Mouse (Mus musculus) liver, embryonic 14.5 days (tissue): ENCODE results near the gene H60b.
"Not testable (repeated sequence)": the region's sequence is repeated elsewhere in the genome, so short reads cannot be mapped to it uniquely, and the experiment has no call there.

Experiments
- CTCF ChIP-seq: IDR thresholded peaks from 2 replicates; pipeline ENCODE4 v1.5.1; 2016; ENCODE audit warnings: antibody characterized with exemption, low read depth, control low read depth
- EP300 ChIP-seq: IDR thresholded peaks from 2 replicates; pipeline ENCODE4 v1.6.1; 2016; ENCODE audit warnings: antibody characterized with exemption, low read depth

DNA sequence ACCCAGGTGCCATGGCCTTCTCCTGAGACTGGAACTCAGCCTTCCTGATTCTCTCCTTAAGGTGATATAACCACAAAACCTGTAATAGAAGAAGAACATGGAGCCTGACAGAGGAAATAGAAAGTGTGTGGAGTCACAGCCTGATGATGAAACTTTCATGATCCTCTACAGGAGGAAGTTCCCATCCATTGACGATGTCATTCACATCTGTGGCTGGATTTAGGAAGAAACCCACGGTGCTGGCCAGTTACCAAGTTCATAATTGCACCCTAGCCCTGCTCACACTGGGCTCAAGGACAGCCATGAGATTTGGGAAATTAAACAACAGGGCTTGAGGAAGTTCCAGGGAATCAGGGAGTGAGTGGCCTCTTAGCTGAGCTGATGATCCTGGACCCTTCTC lies 7.6 kb downstream of the H60b start:
- not testable (repeated sequence) for TF ChIP-seq CTCF, EP300
